Mouse (Mus musculus): ENCODE results near the gene Olfr520.
A peak's percentile ranks its signal among the peaks of the same experiment; 100 is the strongest.
"Not testable (repeated sequence)": the region's sequence is repeated elsewhere in the genome, so short reads cannot be mapped to it uniquely, and the experiment has no call there.

Gene Olfr520

DNA sequence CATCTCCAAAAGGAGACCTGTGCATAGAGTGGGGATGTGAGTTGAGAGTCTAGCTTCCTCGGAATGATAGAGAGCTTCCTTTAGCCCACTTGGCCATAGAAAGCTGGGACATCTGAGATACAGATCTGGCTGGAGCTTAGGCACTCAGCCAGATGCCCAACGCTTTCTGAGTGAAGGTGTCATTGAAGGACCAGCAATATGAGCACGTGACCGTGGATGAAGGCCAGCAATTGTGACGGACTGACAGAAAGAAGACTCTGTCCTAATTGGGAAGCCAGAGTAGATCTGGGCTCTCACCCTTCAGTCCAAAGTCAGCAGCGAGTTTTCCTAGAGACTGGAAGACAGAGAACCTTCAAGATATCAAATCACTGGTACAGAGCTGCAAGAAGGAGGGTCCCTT is 22.4 kb upstream of the Olfr520 start:
- Histone ChIP-seq H3K4me1 (replicated peaks; ENCODE audit: low read depth, low read length) (no peaks in the 10 kb centered on the region), H3K9me3 (ENCODE audit: low read length) (no peaks in the 10 kb centered on the region), H3K4me3 (replicated peaks; ENCODE audit: low read length) (no peak overlapping the region), H3K27me3 (ENCODE audit: insufficient read depth, low read length) (peaks cover 23% of the 10 kb centered on the region), H3K36me3 (ENCODE audit: insufficient read depth, low read length) (no peaks in the 10 kb centered on the region)
- TF ChIP-seq NANOG (IDR thresholded peaks at IDR 0.05; ENCODE audit: borderline replicate concordance, low read length) (no peak), CTCF (conservative IDR thresholded peaks at IDR 0.05; ENCODE audit: low read length) (no peak), POU5F1 (IDR thresholded peaks at IDR 0.05; ENCODE audit: borderline replicate concordance, low read length) (no peak)

- TF ChIP-seq NANOG (IDR thresholded peaks at IDR 0.05; ENCODE audit: borderline replicate concordance, low read length) (no peak), CTCF (conservative IDR thresholded peaks at IDR 0.05; ENCODE audit: low read length) (no peak), POU5F1 (IDR thresholded peaks at IDR 0.05; ENCODE audit: borderline replicate concordance, low read length) (no peak)
Measured at GRCm38 (mm10) chr7:99708301-99708721, 21.8 kb upstream of the Olfr520 start.

DNA sequence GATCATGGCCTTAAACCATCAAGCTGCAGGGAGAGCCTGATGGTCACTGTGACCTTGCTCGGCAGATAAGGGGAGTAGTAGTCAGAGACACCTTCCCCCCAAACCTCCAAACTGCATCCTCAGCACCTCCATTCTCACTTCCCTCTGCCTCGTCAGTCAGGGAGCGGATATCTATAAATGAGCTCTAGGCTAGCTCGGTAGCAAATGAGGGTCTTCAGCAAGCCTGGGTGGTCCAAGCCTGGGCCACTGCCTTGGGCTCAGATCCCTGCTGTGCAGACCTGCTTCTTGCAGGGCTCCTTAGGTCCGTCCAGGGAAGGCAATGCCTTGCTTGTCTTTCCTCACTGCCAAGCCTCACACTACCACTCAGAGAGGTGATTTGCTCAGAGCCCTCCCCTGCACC is 21.3 kb upstream of the Olfr520 start:
- H3K36me3 ChIP-seq (ENCODE audit: insufficient read depth, low read length) = no peaks in the 10 kb centered on the region
- H3K27me3 ChIP-seq (ENCODE audit: insufficient read depth, low read length) = peaks cover 31% of the 10 kb centered on the region
- H3K9me3 ChIP-seq (ENCODE audit: low read length) = no peaks in the 10 kb centered on the region
- TF ChIP-seq CTCF (conservative IDR thresholded peaks at IDR 0.05; ENCODE audit: low read length) (no peak), NANOG (IDR thresholded peaks at IDR 0.05; ENCODE audit: borderline replicate concordance, low read length) (no peak), POU5F1 (IDR thresholded peaks at IDR 0.05; ENCODE audit: borderline replicate concordance, low read length) (no peak)
- no peaks in the 10 kb centered on the region for H3K4me1 ChIP-seq (replicated peaks; ENCODE audit: low read depth, low read length)
- H3K4me3 ChIP-seq (replicated peaks; ENCODE audit: low read length) = no peak overlapping the region

More at GRCm38 (mm10) chr7:99708301-99708721, 21.8 kb upstream of the Olfr520 start:
- Histone ChIP-seq H3K27me3 (ENCODE audit: insufficient read depth, low read length) (peaks cover 28% of the 10 kb centered on the region), H3K9me3 (ENCODE audit: low read length) (no peaks in the 10 kb centered on the region), H3K4me3 (replicated peaks; ENCODE audit: low read length) (no peak overlapping the region), H3K36me3 (ENCODE audit: insufficient read depth, low read length) (no peaks in the 10 kb centered on the region), H3K4me1 (replicated peaks; ENCODE audit: low read depth, low read length) (no peaks in the 10 kb centered on the region)

DNA sequence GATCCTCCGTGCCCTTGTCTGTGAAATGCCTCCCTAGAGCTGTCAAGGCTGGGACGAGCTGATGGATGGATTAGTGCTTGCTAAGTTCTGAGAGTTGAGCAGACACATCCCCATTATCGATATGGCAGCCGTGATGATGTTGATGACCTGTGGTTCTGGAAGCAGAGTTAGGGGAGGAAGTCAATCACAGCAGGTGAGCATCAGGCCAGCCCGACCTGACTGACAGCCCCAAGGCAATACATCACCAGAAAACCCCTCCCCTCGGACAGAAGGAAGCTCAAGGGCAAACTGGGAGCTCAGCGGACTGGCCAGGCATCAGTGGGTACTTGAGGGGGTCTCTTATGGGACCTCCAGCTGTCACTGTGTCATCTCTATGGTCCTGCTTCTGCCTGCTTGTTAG is 20.1 kb upstream of the Olfr520 start:
- TF ChIP-seq POU5F1 (IDR thresholded peaks at IDR 0.05; ENCODE audit: borderline replicate concordance, low read length) (no peak), NANOG (IDR thresholded peaks at IDR 0.05; ENCODE audit: borderline replicate concordance, low read length) (no peak), CTCF (conservative IDR thresholded peaks at IDR 0.05; ENCODE audit: low read length) (no peak)
- H3K36me3 ChIP-seq (ENCODE audit: insufficient read depth, low read length) = no peaks in the 10 kb centered on the region

DNA sequence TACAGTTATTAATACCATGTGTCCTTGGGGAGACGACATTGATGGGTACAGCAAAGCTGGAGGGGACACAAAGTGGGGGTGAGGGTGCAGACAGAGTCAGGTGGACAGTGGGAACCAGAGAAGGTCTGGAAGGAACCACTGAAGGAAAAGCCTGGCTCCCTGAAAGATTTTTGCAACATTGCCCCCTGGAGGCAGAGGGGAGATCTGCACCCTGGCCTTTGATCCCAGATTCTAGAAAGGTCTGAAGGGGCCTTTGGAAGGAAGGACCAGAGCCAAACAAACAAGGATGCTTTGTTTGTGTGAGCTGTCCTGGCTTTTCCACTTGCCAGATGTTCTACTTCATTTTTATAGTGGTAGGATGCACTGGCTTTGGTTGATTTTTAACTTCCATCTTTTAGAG is 19.6 kb upstream of the Olfr520 start:
- H3K4me1 ChIP-seq (replicated peaks; ENCODE audit: low read depth, low read length) = no peaks in the 10 kb centered on the region
- no peaks in the 10 kb centered on the region for H3K36me3 ChIP-seq (ENCODE audit: insufficient read depth, low read length)
- peaks cover 10% of the 10 kb centered on the region for H3K9me3 ChIP-seq (ENCODE audit: low read length)
- peaks cover 40% of the 10 kb centered on the region for H3K27me3 ChIP-seq (ENCODE audit: insufficient read depth, low read length)
- no peak for TF ChIP-seq POU5F1 (IDR thresholded peaks at IDR 0.05; ENCODE audit: borderline replicate concordance, low read length)
- TF ChIP-seq CTCF (conservative IDR thresholded peaks at IDR 0.05; ENCODE audit: low read length) = peak; percentile 99
- H3K4me3 ChIP-seq (replicated peaks; ENCODE audit: low read length) = no peak overlapping the region

More for the DNA sequence above, 20.1 kb upstream of the Olfr520 start:
- no peak overlapping the region for H3K4me3 ChIP-seq (replicated peaks; ENCODE audit: low read length)
- H3K27me3 ChIP-seq (ENCODE audit: insufficient read depth, low read length) = peaks cover 36% of the 10 kb centered on the region
- H3K4me1 ChIP-seq (replicated peaks; ENCODE audit: low read depth, low read length) = no peaks in the 10 kb centered on the region
- H3K9me3 ChIP-seq (ENCODE audit: low read length) = peaks cover 5% of the 10 kb centered on the region

DNA sequence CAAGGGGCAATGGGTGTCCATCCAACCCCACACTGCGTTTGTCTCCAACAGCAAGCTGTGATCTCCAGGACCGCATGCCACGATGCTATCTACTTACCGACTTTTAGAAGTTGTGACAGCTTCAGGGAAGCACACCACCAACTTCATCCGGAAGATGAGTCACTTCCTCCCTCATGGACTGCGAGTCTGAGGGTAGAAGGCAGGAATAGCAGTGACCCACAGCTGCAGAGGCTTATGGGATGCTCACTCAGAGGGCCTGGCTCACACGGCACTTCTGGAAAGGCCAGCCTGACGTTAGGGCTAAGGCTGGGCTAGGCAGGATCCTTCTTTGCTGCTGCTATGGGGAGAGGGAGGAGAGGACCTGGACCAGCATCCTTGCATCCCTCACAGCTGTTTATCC is 18.9 kb upstream of the Olfr520 start, which contains the start of gene Slco2b1:
Gene Slco2b1, minus strand, starts transcription at position 175 of the 400 bp plus-strand sequence.
- Histone ChIP-seq H3K36me3 (ENCODE audit: insufficient read depth, low read length) (no peaks in the 10 kb centered on the region), H3K9me3 (ENCODE audit: low read length) (peaks cover 17% of the 10 kb centered on the region), H3K27me3 (ENCODE audit: insufficient read depth, low read length) (peaks cover 40% of the 10 kb centered on the region), H3K4me1 (replicated peaks; ENCODE audit: low read depth, low read length) (no peaks in the 10 kb centered on the region), H3K4me3 (replicated peaks; ENCODE audit: low read length) (no peak within 1 kb of the TSS)
- TF ChIP-seq CTCF (conservative IDR thresholded peaks at IDR 0.05; ENCODE audit: low read length) = no peak
- TF ChIP-seq NANOG (IDR thresholded peaks at IDR 0.05; ENCODE audit: borderline replicate concordance, low read length) = no peak
- TF ChIP-seq POU5F1 (IDR thresholded peaks at IDR 0.05; ENCODE audit: borderline replicate concordance, low read length) = no peak

DNA sequence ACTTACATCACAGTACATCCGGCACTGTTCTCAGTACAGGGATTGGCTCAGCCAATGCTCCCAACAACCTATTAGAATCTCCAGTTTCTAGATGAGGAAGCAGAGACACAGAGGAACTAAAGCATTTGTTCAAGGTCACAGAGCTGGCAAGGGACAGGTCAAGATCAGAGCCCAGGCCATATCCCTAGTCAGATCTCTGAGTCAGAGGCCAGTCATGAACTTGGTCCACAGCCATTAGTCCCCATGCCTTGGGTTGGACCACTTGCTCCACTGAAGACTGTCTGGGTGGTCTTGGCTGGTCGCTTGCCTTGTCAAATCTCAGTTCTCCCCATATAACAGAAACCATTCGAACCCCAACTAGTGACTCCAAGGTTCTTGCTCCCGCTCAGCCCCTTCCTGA is 17.6 kb upstream of the Olfr520 start:
- H3K36me3 ChIP-seq (ENCODE audit: insufficient read depth, low read length) = no peaks in the 10 kb centered on the region
- TF ChIP-seq CTCF (conservative IDR thresholded peaks at IDR 0.05; ENCODE audit: low read length) = no peak
- no peak for TF ChIP-seq POU5F1 (IDR thresholded peaks at IDR 0.05; ENCODE audit: borderline replicate concordance, low read length)
- no peak for TF ChIP-seq NANOG (IDR thresholded peaks at IDR 0.05; ENCODE audit: borderline replicate concordance, low read length)
- peaks cover 29% of the 10 kb centered on the region for H3K9me3 ChIP-seq (ENCODE audit: low read length)
- no peaks in the 10 kb centered on the region for H3K4me1 ChIP-seq (replicated peaks; ENCODE audit: low read depth, low read length)
- no peak overlapping the region for H3K4me3 ChIP-seq (replicated peaks; ENCODE audit: low read length)
- H3K27me3 ChIP-seq (ENCODE audit: insufficient read depth, low read length) = peaks cover 40% of the 10 kb centered on the region

DNA sequence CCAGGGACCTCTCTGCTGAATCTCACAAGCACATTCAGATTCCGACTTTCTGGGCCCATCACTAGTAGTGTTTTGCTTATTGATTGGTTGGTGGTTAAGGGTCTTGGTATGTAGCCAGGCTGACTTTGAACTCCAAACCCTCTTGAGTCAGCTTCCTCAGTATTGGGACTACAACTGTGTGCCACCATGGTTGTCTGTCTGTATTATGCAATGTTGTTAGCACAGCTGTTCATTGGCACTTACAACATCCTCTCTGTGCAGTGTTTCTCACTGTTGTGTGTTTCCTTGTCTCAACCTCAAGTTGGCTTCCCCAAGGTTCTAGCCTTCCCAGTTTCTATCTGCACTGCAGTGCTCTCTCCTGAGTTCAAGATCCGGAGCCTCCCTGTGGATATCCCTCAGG is 13.5 kb upstream of the Olfr520 start:
- no peak for TF ChIP-seq NANOG (IDR thresholded peaks at IDR 0.05; ENCODE audit: borderline replicate concordance, low read length)
- no peak overlapping the region for H3K4me3 ChIP-seq (replicated peaks; ENCODE audit: low read length)
- H3K36me3 ChIP-seq (ENCODE audit: insufficient read depth, low read length) = no peaks in the 10 kb centered on the region
- H3K27me3 ChIP-seq (ENCODE audit: insufficient read depth, low read length) = peaks cover 23% of the 10 kb centered on the region
- no peaks in the 10 kb centered on the region for H3K4me1 ChIP-seq (replicated peaks; ENCODE audit: low read depth, low read length)
- peaks cover 46% of the 10 kb centered on the region for H3K9me3 ChIP-seq (ENCODE audit: low read length)

DNA sequence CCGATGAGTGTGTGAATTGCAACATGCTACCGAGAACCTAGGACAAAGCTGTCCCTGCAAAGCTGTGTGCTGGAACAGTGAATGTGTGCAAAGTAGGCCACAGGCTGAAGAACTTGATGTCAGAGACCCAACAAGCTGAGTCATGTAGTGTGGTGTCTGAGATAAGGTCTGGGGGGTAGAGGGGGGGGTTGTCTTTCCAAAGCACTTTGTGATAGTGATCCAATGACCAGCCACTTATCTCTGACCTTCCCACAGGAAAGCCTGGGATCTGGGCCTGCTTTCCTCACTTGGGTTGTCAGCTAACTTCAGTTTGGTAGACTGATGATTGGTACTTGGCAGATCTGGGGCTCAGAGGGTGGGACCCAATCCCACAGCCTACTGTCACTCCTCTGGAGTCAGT is 4.5 kb downstream of the Olfr520 start:
- H3K27me3 ChIP-seq (ENCODE audit: insufficient read depth, low read length) = no peaks in the 10 kb centered on the region
- H3K9me3 ChIP-seq (ENCODE audit: low read length) = peaks cover 3% of the 10 kb centered on the region; the same call in 1 of the 2 replicates
- H3K4me3 ChIP-seq (replicated peaks; ENCODE audit: low read length) = no peak overlapping the region
- no peaks in the 10 kb centered on the region for H3K36me3 ChIP-seq (ENCODE audit: insufficient read depth, low read length)
- no peaks in the 10 kb centered on the region for H3K4me1 ChIP-seq (replicated peaks; ENCODE audit: low read depth, low read length)
- TF ChIP-seq POU5F1 (IDR thresholded peaks at IDR 0.05; ENCODE audit: borderline replicate concordance, low read length) = no peak
- TF ChIP-seq CTCF (conservative IDR thresholded peaks at IDR 0.05; ENCODE audit: low read length) = no peak
- TF ChIP-seq NANOG (IDR thresholded peaks at IDR 0.05; ENCODE audit: borderline replicate concordance, low read length) = no peak

- not testable (repeated sequence) for H3K36me3 ChIP-seq (ENCODE audit: insufficient read depth, low read length); H3K27me3 ChIP-seq (ENCODE audit: insufficient read depth, low read length); H3K4me1 ChIP-seq (replicated peaks; ENCODE audit: low read depth, low read length); H3K4me3 ChIP-seq (replicated peaks; ENCODE audit: low read length); H3K9me3 ChIP-seq (ENCODE audit: low read length)
Measured at GRCm38 (mm10) chr7:99735491-99735890, 5.4 kb downstream of the Olfr520 start.

All from E14TG2a.4 (cell line).